Mouse (Mus musculus) fibroblast of lung, adult 2 months (primary cell): ENCODE measurements around the gene St13.

Source experiments
- DNase-seq: peaks from one replicate; pipeline ENCODE4 v3.0.0-alpha.2; 2011; ENCODE audit warnings: low read depth

Gene St13

DNA sequence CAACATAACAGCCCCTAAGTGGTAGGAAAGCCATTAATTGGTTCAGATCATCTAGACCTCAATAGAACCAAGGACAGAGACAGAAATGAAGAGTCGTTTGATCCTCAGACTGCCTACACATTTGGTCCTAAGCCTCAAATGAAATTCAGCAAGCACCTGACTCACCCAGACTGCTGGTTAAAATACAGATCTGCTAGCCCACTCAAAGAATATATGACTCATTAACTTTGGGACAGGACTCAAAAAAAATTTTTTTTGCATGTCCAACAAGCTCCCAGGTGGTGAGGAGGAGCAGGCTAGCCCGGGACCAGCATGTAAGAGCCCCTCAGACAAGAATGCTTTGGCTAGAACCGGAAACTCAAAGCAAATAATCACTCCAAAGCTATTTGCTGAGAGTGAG lies 79.7 kb downstream of the St13 start:
- DNase-seq = no peak

- no peak for DNase-seq
Observed at GRCm38 (mm10) chr15:81319462-81319861, 80.4 kb downstream of the St13 start.

GRCm38 (mm10) chr15:81313928-81314327 lies 85.9 kb downstream of the St13 start:
- DNase-seq = no peak
